Mouse (Mus musculus) bone marrow, adult 2 months (tissue): Measurements from ENCODE around the gene Tssk3. TPM values are rescaled to one million over a fixed set of nuclear protein-coding genes. Genes with fewer than 3 reads are reported as not detected.
"Not testable (repeated sequence)": the region's sequence is repeated elsewhere in the genome, so short reads cannot be mapped to it uniquely, and the experiment has no call there.

ENCODE experiments used
- H3K27ac ChIP-seq: fragments of 200-500 bp; 2 replicates; pipeline ENCODE4 v1.5.1; 2012; ENCODE audit warnings: low read depth, mild to moderate bottlenecking, control low read depth, inconsistent platforms, low read length; ENCODE audit not compliant: control insufficient read depth, poor library complexity, insufficient read depth
- H3K4me1 ChIP-seq: fragments of 200-500 bp; 2 replicates; pipeline ENCODE4 v1.6.1; 2011; ENCODE audit warnings: low read length; ENCODE audit not compliant: control insufficient read depth, insufficient read depth
- H3K4me3 ChIP-seq: fragments of 200-500 bp; replicated peaks from 2 replicates; pipeline ENCODE3; 2011; ENCODE audit warnings: mild to moderate bottlenecking, low read depth, low read length, control low read depth; ENCODE audit not compliant: control insufficient read depth
- CTCF ChIP-seq: fragments of 200-500 bp; IDR thresholded peaks from 2 replicates; pipeline ENCODE4 v1.5.1; 2011; ENCODE audit warnings: low read length, control low read depth; ENCODE audit not compliant: control insufficient read depth, insufficient read depth
- POLR2A ChIP-seq: fragments of 200-500 bp; IDR thresholded peaks from 2 replicates; pipeline ENCODE4 v1.6.1; 2011; ENCODE audit warnings: low read depth, mild to moderate bottlenecking, control low read depth, low read length, borderline replicate concordance; ENCODE audit not compliant: control insufficient read depth
- WGBS: fragments of 180-500 bp; shearing (Covaris S2); methylation state at CpG from one replicate; pipeline ENCODE4 v1.1.7; 2018; 5-methylcytosine and 5-hydroxymethylcytosine counted together
- polyA plus RNA-seq: library from polyadenylated mRNA; stranded (reverse); fragments of >200 nt; gene quantifications from 2 replicates; pipeline ENCODE4 v1.2.4, GENCODE M21; 2011; ENCODE audit warnings: low replicate concordance; ENCODE audit not compliant: missing spikeins, insufficient read depth, insufficient read length

Gene Tssk3
- polyA plus RNA-seq = not detected in 2 replicates

GRCm38 (mm10) chr4:129490972-129491880 is at the start of gene Tssk3, which contains the start of gene Fam229a:
TSS of gene Tssk3 (minus strand) at chr4:129491022.
TSS of gene Fam229a (plus strand) at chr4:129491190.
- TF ChIP-seq POLR2A (peak; percentile 14; the same call in 1 of the 2 replicates), CTCF (no peak)
- H3K4me1 ChIP-seq = peaks cover under 1% of the 10 kb centered on the region; the same call in 1 of the 2 replicates

GRCm38 (mm10) chr4:129540012-129540411 is 49.2 kb upstream of the Tssk3 start:
- 86% methylated on average over 6 of the region's 6 CpGs for WGBS

More at GRCm38 (mm10) chr4:129490972-129491880, at the start of gene Tssk3, which contains the start of gene Fam229a:
- H3K4me3 ChIP-seq = no peak within 1 kb of the TSS
- WGBS = 33% methylated on average over 70 of the region's 70 CpGs
- H3K27ac ChIP-seq = no peak within 1 kb of the TSS

GRCm38 (mm10) chr4:129528901-129529300 is 38.1 kb upstream of the Tssk3 start:
- H3K4me3 ChIP-seq, H3K27ac ChIP-seq, H3K4me1 ChIP-seq: not testable (repeated sequence)
- 86% methylated on average over 6 of the region's 6 CpGs for WGBS

More at GRCm38 (mm10) chr4:129540012-129540411, 49.2 kb upstream of the Tssk3 start:
- no peak overlapping the region for H3K27ac ChIP-seq
- no peaks in the 10 kb centered on the region; the same call in 1 of the 2 replicates for H3K4me1 ChIP-seq
- no peak overlapping the region for H3K4me3 ChIP-seq
- TF ChIP-seq CTCF (peak; percentile 62), POLR2A (no peak)

GRCm38 (mm10) chr4:129525889-129526288 is 35.1 kb upstream of the Tssk3 start:
- WGBS = 89% methylated on average over 3 of the region's 3 CpGs
- no peaks in the 10 kb centered on the region; the same call in 1 of the 2 replicates for H3K4me1 ChIP-seq
- H3K4me3 ChIP-seq = no peak overlapping the region
- no peak for TF ChIP-seq CTCF
- no peak for TF ChIP-seq POLR2A
- H3K27ac ChIP-seq = peak overlapping the region; percentile 3; the same call in 1 of the 2 replicates

- Histone ChIP-seq H3K4me3 (no peak overlapping the region), H3K4me1 (no peaks in the 10 kb centered on the region; the same call in 1 of the 2 replicates), H3K27ac (peak overlapping the region; percentile 3; the same call in 1 of the 2 replicates)
- TF ChIP-seq POLR2A (no peak), CTCF (no peak)
- WGBS = 79% methylated on average over 5 of the region's 5 CpGs
These were observed 34.5 kb upstream of the Tssk3 start for GRCm38 (mm10) chr4:129525338-129525737.

GRCm38 (mm10) chr4:129518519-129518918 is 27.7 kb upstream of the Tssk3 start:
- Histone ChIP-seq H3K4me3 (no peak overlapping the region), H3K4me1 (no peaks in the 10 kb centered on the region), H3K27ac (no peak overlapping the region)
- WGBS = 89% methylated on average over 8 of the region's 8 CpGs
- no peak for TF ChIP-seq POLR2A
- TF ChIP-seq CTCF = no peak

- H3K27ac ChIP-seq = no peak overlapping the region
- no peak overlapping the region for H3K4me3 ChIP-seq
- H3K4me1 ChIP-seq = peaks cover 1% of the 10 kb centered on the region; the same call in 1 of the 2 replicates
- TF ChIP-seq POLR2A = no peak
- WGBS = 81% methylated on average over 2 of the region's 2 CpGs
These were observed 26.1 kb upstream of the Tssk3 start for GRCm38 (mm10) chr4:129516925-129517324.

- 2% methylated on average over 35 of the region's 35 CpGs for WGBS
These were observed 23.6 kb upstream of the Tssk3 start for GRCm38 (mm10) chr4:129514300-129514898.

More at GRCm38 (mm10) chr4:129514300-129514898, 23.6 kb upstream of the Tssk3 start:
- peaks cover 3% of the 10 kb centered on the region; the same call in 1 of the 2 replicates for H3K4me1 ChIP-seq
- TF ChIP-seq CTCF = peak; percentile 78
- no peak for TF ChIP-seq POLR2A
- peak overlapping the region; percentile 43; the same call in 1 of the 2 replicates for H3K27ac ChIP-seq
- peak overlapping the region; percentile 72 for H3K4me3 ChIP-seq
